Mouse (Mus musculus) midbrain, embryonic 15.5 days (tissue): Measurements from ENCODE around the gene Nsfl1c. TPM values are rescaled to one million over a fixed set of nuclear protein-coding genes. Genes with fewer than 3 reads are reported as not detected.

Source experiments
- polyA plus RNA-seq: library from polyadenylated mRNA; unstranded; fragments of >200 nt; fragmentation: Nextera tagmentation; extraction: Ambion mirVana; gene quantifications from 2 replicates; pipeline ENCODE4 v1.2.1, GENCODE M21; 2015

Nsfl1c gene
- polyA plus RNA-seq, 1 experiment from 2014 or later: 285 TPM

Other genes with a start within 250 kb of the Nsfl1c start
- not detected in 2 replicates for gene 4921509C19Rik, start 18.0 kb upstream of the Nsfl1c start, polyA plus RNA-seq
- 586 and 594 TPM in 2 replicates for gene Fkbp1a, start 48.3 kb downstream of the Nsfl1c start, polyA plus RNA-seq
- 0.67 and 0.96 TPM in 2 replicates for gene Sdcbp2, start 78.4 kb downstream of the Nsfl1c start, polyA plus RNA-seq
- gene Snph, start 138.4 kb downstream of the Nsfl1c start, polyA plus RNA-seq: 20.5 and 22.5 TPM in 2 replicates
- gene Rad21l, start 174.4 kb downstream of the Nsfl1c start, polyA plus RNA-seq: 0.17 and 0.26 TPM in 2 replicates
- gene Tmem74b, start 207.8 kb downstream of the Nsfl1c start, polyA plus RNA-seq: 29.9 and 32.3 TPM in 2 replicates